Mouse (Mus musculus): ENCODE measurements around the gene Aldh1a3.

DNA sequence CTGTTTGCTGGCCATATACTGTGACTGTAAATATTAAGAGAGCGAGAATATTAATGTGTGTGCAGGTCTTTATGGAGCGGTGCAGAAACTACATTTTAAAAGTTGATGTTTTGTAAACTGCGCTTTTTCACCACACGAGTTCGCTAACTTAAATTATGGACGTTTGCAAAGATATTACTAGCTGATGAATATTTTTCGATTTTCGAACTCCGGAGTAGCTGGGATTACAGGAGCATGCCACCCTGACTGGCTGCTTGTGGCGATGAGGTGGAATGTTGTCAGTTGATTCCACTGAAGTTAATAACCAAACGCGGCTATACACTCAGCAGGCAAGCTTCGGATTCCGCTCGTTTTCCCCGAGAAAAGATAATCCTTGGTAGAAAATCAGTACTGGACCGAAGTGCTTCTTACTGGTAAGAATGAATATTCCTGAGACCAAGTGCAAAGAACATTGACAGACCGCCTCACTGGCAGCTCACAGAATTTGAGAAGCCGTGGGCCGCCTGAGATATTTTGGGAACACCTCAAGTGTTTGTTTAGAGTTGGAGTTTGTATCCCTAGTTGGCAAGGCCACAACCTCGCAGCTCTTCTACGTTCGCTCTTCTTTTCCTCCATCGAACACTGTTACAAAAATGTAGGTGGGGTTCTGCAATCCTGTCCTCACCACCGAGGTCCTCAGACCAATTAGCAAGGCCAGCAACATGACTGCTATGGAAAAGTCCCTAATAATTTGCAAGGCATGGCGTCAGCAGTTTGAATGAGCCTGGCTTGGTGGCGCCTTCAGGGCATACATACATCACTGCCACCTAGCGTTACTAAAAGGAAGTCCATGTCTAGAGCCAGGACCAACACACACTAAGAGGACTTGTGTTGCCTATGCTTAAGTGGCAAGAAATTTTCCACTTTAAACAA lies 38.4 kb downstream of the Aldh1a3 start:
- TF ChIP-seq CTCF (conservative IDR thresholded peaks at IDR 0.05; ENCODE audit: insufficient read depth, insufficient read length, low read depth, low read length) (peak; percentile 96), POLR2A (IDR thresholded peaks at IDR 0.05; ENCODE audit: low read depth, low read length) (no peak)

All from kidney, adult 2 months (tissue).